Mouse (Mus musculus) T-helper 1 cell (primary cell): ENCODE data around the gene Tbx19.

Experiments
- in situ Hi-C: fragments of 300-600 bp; cut with MboI, MseI; formaldehyde crosslinking; loops from one replicate; pipeline ENCODE4 v1.15.1; 2025; ENCODE audit warnings: high pct_unique_total_duplicates

The Tbx19 gene

GRCm38 (mm10) chr1:165186491-165186890, 25.9 kb upstream of the Tbx19 start:
- in situ Hi-C loops: no loop called here

- in situ Hi-C loops: no loop called here
These were observed 24.5 kb upstream of the Tbx19 start for GRCm38 (mm10) chr1:165185116-165185515.

GRCm38 (mm10) chr1:165184178-165184577, 23.6 kb upstream of the Tbx19 start:
- in situ Hi-C loops: no loop called here

- in situ Hi-C loops: no loop called here
These were observed 22.8 kb upstream of the Tbx19 start for GRCm38 (mm10) chr1:165183400-165183799.

- in situ Hi-C loops: no loop called here
These were observed 18.7 kb upstream of the Tbx19 start for GRCm38 (mm10) chr1:165179321-165179720.

- in situ Hi-C loops: no loop called here
These were observed 17.5 kb upstream of the Tbx19 start for GRCm38 (mm10) chr1:165178075-165178474.

- in situ Hi-C loops: no loop called here
These were observed 13.6 kb upstream of the Tbx19 start for GRCm38 (mm10) chr1:165174059-165174616.

GRCm38 (mm10) chr1:165171277-165171676, 10.7 kb upstream of the Tbx19 start:
- in situ Hi-C loops: no loop called here

GRCm38 (mm10) chr1:165170157-165170556, 9.6 kb upstream of the Tbx19 start:
- in situ Hi-C loops: no loop called here

GRCm38 (mm10) chr1:165169462-165169861, 8.9 kb upstream of the Tbx19 start:
- in situ Hi-C loops: no loop called here

GRCm38 (mm10) chr1:165164920-165165319, 4.3 kb upstream of the Tbx19 start:
- in situ Hi-C loops: no loop called here

GRCm38 (mm10) chr1:165158841-165159240, 1.7 kb downstream of the Tbx19 start:
- in situ Hi-C loops: no loop called here

GRCm38 (mm10) chr1:165154162-165154561, 6.4 kb downstream of the Tbx19 start:
- in situ Hi-C loops: no loop called here

GRCm38 (mm10) chr1:165151216-165151615, 9.4 kb downstream of the Tbx19 start:
- in situ Hi-C loops: no loop called here

- in situ Hi-C loops: no loop called here
These were observed 18.1 kb downstream of the Tbx19 start for GRCm38 (mm10) chr1:165142343-165142916.

GRCm38 (mm10) chr1:165140227-165140626, 20.3 kb downstream of the Tbx19 start:
- in situ Hi-C loops: no loop called here

- in situ Hi-C loops: no loop called here
These were observed 26.7 kb downstream of the Tbx19 start for GRCm38 (mm10) chr1:165133858-165134257.

GRCm38 (mm10) chr1:165133279-165133678, 27.3 kb downstream of the Tbx19 start:
- in situ Hi-C loops: no loop called here

GRCm38 (mm10) chr1:165132187-165132877, 28.2 kb downstream of the Tbx19 start:
- in situ Hi-C loops: no loop called here

GRCm38 (mm10) chr1:165129573-165129972, 31.0 kb downstream of the Tbx19 start:
- in situ Hi-C loops: loop anchor here (10.0 kb wide), 1 partner anchor 765 kb away; no protein-coding TSS in a partner anchor

GRCm38 (mm10) chr1:165121096-165121495, 39.5 kb downstream of the Tbx19 start:
- in situ Hi-C loops: loop anchor here (5.0 to 10.0 kb wide), 2 partner anchors 359 to 756 kb away; no protein-coding TSS in a partner anchor

- in situ Hi-C loops: loop anchor here (5.0 to 10.0 kb wide), 2 partner anchors 358 to 756 kb away; no protein-coding TSS in a partner anchor
These were observed 40.1 kb downstream of the Tbx19 start for GRCm38 (mm10) chr1:165120349-165120898.
